Mouse (Mus musculus) kidney, embryonic 14.5 days (tissue): ENCODE results near the gene Pak4. TPM values are rescaled to one million over a fixed set of nuclear protein-coding genes. Genes with fewer than 3 reads are reported as not detected.
A peak's percentile ranks its signal among the peaks of the same experiment; 100 is the strongest.
"Not testable (repeated sequence)": the region's sequence is repeated elsewhere in the genome, so short reads cannot be mapped to it uniquely, and the experiment has no call there.

ENCODE experiments used
- ATAC-seq: fragments of 200-750 bp; cut with Nextera tagmentation; 2 replicates; pipeline ENCODE4 v1.8.0; 2017; ENCODE audit warnings: moderate number of reproducible peaks, mild to moderate bottlenecking, moderate TSS enrichment, moderate library complexity; ENCODE audit not compliant: low FRiP score, low TSS enrichment
- H3K27ac ChIP-seq: fragments of 300-500 bp; sonication (generic); 2 replicates; pipeline ENCODE4 v1.5.1; 2014; ENCODE audit warnings: low read depth, mild to moderate bottlenecking, low read length, moderate library complexity, mixed read lengths
- H3K27me3 ChIP-seq: fragments of 300-500 bp; sonication (generic); 2 replicates; pipeline ENCODE4 v1.6.1; 2014; ENCODE audit warnings: mild to moderate bottlenecking, low read length; ENCODE audit not compliant: control insufficient read depth, insufficient read depth
- H3K36me3 ChIP-seq: fragments of 300-500 bp; sonication (generic); 2 replicates; pipeline ENCODE4 v1.6.1; 2014; ENCODE audit warnings: low read length, mixed read lengths; ENCODE audit not compliant: control insufficient read depth, insufficient read depth
- H3K4me1 ChIP-seq: fragments of 300-500 bp; sonication (generic); 2 replicates; pipeline ENCODE4 v1.6.1; 2014; ENCODE audit warnings: low read length, mixed read lengths; ENCODE audit not compliant: control insufficient read depth, insufficient read depth
- H3K4me2 ChIP-seq: fragments of 300-500 bp; sonication (generic); replicated peaks from 2 replicates; pipeline ENCODE4 v1.6.1; 2014; ENCODE audit warnings: low read depth, mild to moderate bottlenecking, low read length
- H3K4me3 ChIP-seq: fragments of 300-500 bp; sonication (generic); 2 replicates; pipeline ENCODE4 v1.5.1; 2014; ENCODE audit warnings: mild to moderate bottlenecking, low read length
- H3K9ac ChIP-seq: fragments of 300-500 bp; sonication (generic); 2 replicates; pipeline ENCODE4 v1.6.1; 2014; ENCODE audit warnings: low read depth, mild to moderate bottlenecking, low read length, moderate library complexity
- H3K9me3 ChIP-seq: fragments of 300-500 bp; sonication (generic); 2 replicates; pipeline ENCODE4 v1.6.1; 2016; ENCODE audit warnings: low read length; ENCODE audit not compliant: control insufficient read depth
- WGBS: fragments of 180-500 bp; shearing (Covaris S2); extraction: QIAGEN DNeasy Blood & Tissue Kit; methylation state at CpG from one replicate; pipeline ENCODE4 v1.1.7; 2014; 5-methylcytosine and 5-hydroxymethylcytosine counted together
- polyA plus RNA-seq: library from polyadenylated mRNA; unstranded; fragments of >200 nt; fragmentation: Nextera tagmentation; extraction: Ambion mirVana; gene quantifications from 2 replicates; pipeline ENCODE4 v1.2.1, GENCODE M21; 2014

The Pak4 gene
- polyA plus RNA-seq, 1 experiment from 2014 or later = 60.7 TPM

- ATAC-seq = no peak
These were observed 21.2 kb upstream of the Pak4 start for GRCm38 (mm10) chr7:28619098-28619715.

DNA sequence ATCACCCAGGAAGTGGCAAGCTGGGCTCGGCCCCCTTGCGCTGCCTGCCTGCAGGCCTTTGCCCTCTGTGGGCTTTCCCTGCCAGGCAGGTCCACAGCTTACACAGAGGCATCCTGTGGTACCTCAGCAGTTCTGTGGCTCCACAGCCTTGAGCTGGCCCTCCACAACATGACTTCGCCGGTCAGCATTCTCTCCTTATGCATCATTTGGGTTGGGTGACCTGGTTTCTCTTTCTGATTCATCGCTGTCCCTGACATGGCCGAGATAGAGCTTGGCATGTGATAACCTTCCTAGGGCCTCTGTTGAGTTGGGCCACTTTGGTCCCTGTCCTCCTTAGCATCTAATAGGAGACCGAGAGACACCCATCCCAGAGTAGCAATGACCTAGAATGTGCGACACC lies 8.0 kb upstream of the Pak4 start:
- H3K9me3 ChIP-seq = no peaks in the 10 kb centered on the region
- H3K4me1 ChIP-seq = no peaks in the 10 kb centered on the region
- no peak overlapping the region for H3K4me3 ChIP-seq
- no peak for ATAC-seq
- WGBS = 91% methylated on average over 8 of the region's 8 CpGs
- H3K4me2 ChIP-seq = no peak overlapping the region
- no peaks in the 10 kb centered on the region; the same call in 1 of the 2 replicates for H3K27me3 ChIP-seq
- H3K9ac ChIP-seq = no peak overlapping the region
- H3K27ac ChIP-seq = no peak overlapping the region
- H3K36me3 ChIP-seq = no peaks in the 10 kb centered on the region

More at GRCm38 (mm10) chr7:28619098-28619715, 21.2 kb upstream of the Pak4 start:
- Histone ChIP-seq H3K36me3 (no peaks in the 10 kb centered on the region), H3K4me2 (no peak overlapping the region), H3K27me3 (no peaks in the 10 kb centered on the region), H3K4me1 (no peaks in the 10 kb centered on the region), H3K9ac (no peak overlapping the region), H3K9me3 (no peaks in the 10 kb centered on the region), H3K4me3 (no peak overlapping the region), H3K27ac (no peak overlapping the region)
- WGBS = 60% methylated on average over 9 of the region's 9 CpGs

GRCm38 (mm10) chr7:28603788-28604187 lies 5.8 kb upstream of the Pak4 start:
- not testable (repeated sequence) for H3K36me3 ChIP-seq, H3K4me2 ChIP-seq, H3K27me3 ChIP-seq, H3K4me1 ChIP-seq, H3K27ac ChIP-seq, H3K4me3 ChIP-seq, H3K9ac ChIP-seq, ATAC-seq, H3K9me3 ChIP-seq
- WGBS = 84% methylated on average over 2 of the region's 2 CpGs

DNA sequence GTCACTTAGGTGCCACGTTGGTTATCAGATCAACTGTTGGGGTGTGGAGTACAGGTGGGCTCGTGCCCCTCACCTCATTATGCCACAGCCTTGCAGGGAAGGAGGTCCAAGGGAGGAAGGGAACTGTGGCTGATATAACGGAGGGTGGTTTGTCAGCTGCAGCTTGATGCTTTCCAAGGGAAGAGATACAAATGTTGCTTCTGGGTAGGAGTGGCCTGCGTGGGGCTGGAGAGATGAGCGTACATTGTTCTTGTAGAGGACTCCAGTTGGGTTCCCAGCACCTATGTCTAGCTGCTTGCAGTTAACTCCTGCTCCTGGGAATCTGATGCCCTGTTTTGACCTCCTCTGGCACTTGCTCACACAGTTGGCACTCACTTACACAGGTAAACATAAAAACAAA lies 5.2 kb upstream of the Pak4 start:
- no peak for ATAC-seq
- Histone ChIP-seq H3K36me3 (no peaks in the 10 kb centered on the region), H3K4me2 (no peak overlapping the region), H3K4me1 (no peaks in the 10 kb centered on the region), H3K9ac (no peak overlapping the region), H3K9me3 (no peaks in the 10 kb centered on the region), H3K27ac (no peak overlapping the region), H3K4me3 (no peak overlapping the region), H3K27me3 (no peaks in the 10 kb centered on the region; the same call in 1 of the 2 replicates)
- 81% methylated on average over 5 of the region's 5 CpGs for WGBS

DNA sequence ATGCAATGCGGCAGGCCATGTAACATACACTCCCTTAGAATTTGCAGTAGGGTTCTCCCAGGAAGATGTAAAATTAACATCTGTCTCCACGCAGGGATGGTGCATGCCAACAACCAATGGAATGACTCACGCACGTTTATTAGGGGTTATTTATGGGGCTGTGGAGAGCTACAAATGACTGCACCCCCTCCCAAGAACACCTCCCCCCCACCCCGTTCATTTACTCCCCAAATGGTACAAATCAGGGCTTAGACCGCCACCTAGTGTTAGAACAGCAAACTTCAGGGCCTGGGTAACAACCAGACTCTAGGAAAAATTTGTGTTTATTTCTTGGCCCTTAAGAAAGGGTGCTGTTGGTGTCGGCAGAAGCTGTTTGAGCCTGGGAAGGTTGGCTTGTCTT lies 3.7 kb upstream of the Pak4 start:
- Histone ChIP-seq H3K27ac (no peak overlapping the region), H3K36me3 (no peaks in the 10 kb centered on the region), H3K4me2 (no peak overlapping the region), H3K4me1 (peaks cover 5% of the 10 kb centered on the region), H3K27me3 (no peaks in the 10 kb centered on the region; the same call in 1 of the 2 replicates), H3K9ac (no peak overlapping the region), H3K9me3 (no peaks in the 10 kb centered on the region), H3K4me3 (no peak overlapping the region)
- WGBS = 14% methylated on average over 7 of the region's 7 CpGs
- ATAC-seq = no peak

GRCm38 (mm10) chr7:28601029-28601428 lies 3.0 kb upstream of the Pak4 start:
- Histone ChIP-seq H3K4me3 (no peak overlapping the region), H3K4me2 (no peak overlapping the region), H3K27me3 (no peaks in the 10 kb centered on the region; the same call in 1 of the 2 replicates), H3K9ac (no peak overlapping the region), H3K9me3 (no peaks in the 10 kb centered on the region), H3K27ac (no peak overlapping the region), H3K4me1 (peaks cover 11% of the 10 kb centered on the region), H3K36me3 (no peaks in the 10 kb centered on the region)
- no peak for ATAC-seq
- 12% methylated on average over 11 of the region's 11 CpGs for WGBS

DNA sequence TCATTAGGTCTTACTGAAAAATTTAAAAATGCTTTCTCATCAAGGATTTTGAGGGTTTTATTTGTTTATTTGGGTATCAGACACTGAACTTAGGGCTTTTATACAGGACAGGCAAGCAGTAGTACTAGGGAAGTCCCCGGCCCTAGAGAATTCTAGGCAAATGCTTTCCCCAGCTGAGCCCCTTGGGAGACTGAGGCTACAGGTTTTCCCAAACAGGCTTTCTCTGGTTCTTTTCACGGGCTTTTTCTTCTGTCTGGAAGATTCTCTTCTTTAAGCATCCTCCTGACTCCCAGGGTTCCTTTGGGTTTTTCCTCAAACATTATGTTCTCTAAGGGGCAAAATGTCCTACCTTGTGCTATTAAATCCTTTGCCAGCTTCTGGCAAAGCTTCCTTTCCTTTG lies 966 bp upstream of the Pak4 start:
- no peak overlapping the region for H3K27ac ChIP-seq
- H3K4me1 ChIP-seq = peaks cover 31% of the 10 kb centered on the region

GRCm38 (mm10) chr7:28597277-28597570 lies 761 bp downstream of the Pak4 start:
- Histone ChIP-seq H3K36me3 (peaks cover 7% of the 10 kb centered on the region; the same call in 1 of the 2 replicates), H3K4me3 (peak overlapping the region; percentile 72), H3K9me3 (no peaks in the 10 kb centered on the region), H3K9ac (peak overlapping the region; percentile 75; the same call in 1 of the 2 replicates), H3K4me1 (peaks cover 49% of the 10 kb centered on the region), H3K4me2 (peak overlapping the region; percentile 67), H3K27ac (peak overlapping the region; percentile 85), H3K27me3 (no peaks in the 10 kb centered on the region)
- 6% methylated on average over 9 of the region's 9 CpGs for WGBS
- ATAC-seq = 0 out of 2 replicates have a peak, but pooled peaks have one; percentile 1

More for the DNA sequence above, 966 bp upstream of the Pak4 start:
- Histone ChIP-seq H3K9me3 (no peaks in the 10 kb centered on the region), H3K36me3 (peaks cover 7% of the 10 kb centered on the region; the same call in 1 of the 2 replicates), H3K4me3 (no peak overlapping the region), H3K27me3 (no peaks in the 10 kb centered on the region; the same call in 1 of the 2 replicates), H3K9ac (no peak overlapping the region), H3K4me2 (no peak overlapping the region)
- WGBS = 68% methylated on average over 2 of the region's 2 CpGs
- ATAC-seq = no peak

GRCm38 (mm10) chr7:28596436-28597276 lies 1.3 kb downstream of the Pak4 start:
- peak overlapping the region; percentile 67 for H3K4me2 ChIP-seq
- ATAC-seq = peak; percentile 65
- peaks cover 53% of the 10 kb centered on the region for H3K4me1 ChIP-seq

More at GRCm38 (mm10) chr7:28596436-28597276, 1.3 kb downstream of the Pak4 start:
- WGBS = 27% methylated on average over 20 of the region's 20 CpGs
- Histone ChIP-seq H3K27me3 (no peaks in the 10 kb centered on the region), H3K9ac (peak overlapping the region; percentile 75; the same call in 1 of the 2 replicates), H3K36me3 (peaks cover 7% of the 10 kb centered on the region; the same call in 1 of the 2 replicates), H3K9me3 (no peaks in the 10 kb centered on the region), H3K4me3 (peak overlapping the region; percentile 72), H3K27ac (peak overlapping the region; percentile 85)
